Mouse (Mus musculus) limb, embryonic 13.5 days (tissue): ENCODE measurements around the gene Bad. TPM values are rescaled to one million over a fixed set of nuclear protein-coding genes. Genes with fewer than 3 reads are reported as not detected.

Experiments
- ATAC-seq: fragments of 200-750 bp; cut with Nextera tagmentation; 2 replicates; pipeline ENCODE4 v1.8.0; 2017; ENCODE audit warnings: low read depth, moderate number of reproducible peaks, moderate TSS enrichment; ENCODE audit not compliant: low FRiP score
- H3K27ac ChIP-seq: fragments of 300-500 bp; sonication (generic); 2 replicates; pipeline ENCODE4 v1.5.1; 2015; ENCODE audit warnings: inconsistent platforms, mild to moderate bottlenecking, moderate library complexity
- H3K27me3 ChIP-seq: fragments of 300-500 bp; sonication (generic); 2 replicates; pipeline ENCODE4 v1.6.1; 2015; ENCODE audit warnings: mild to moderate bottlenecking, inconsistent platforms
- H3K36me3 ChIP-seq: fragments of 300-500 bp; sonication (generic); 2 replicates; pipeline ENCODE4 v1.6.1; 2015; ENCODE audit warnings: inconsistent platforms, mild to moderate bottlenecking, moderate library complexity
- H3K4me1 ChIP-seq: fragments of 300-500 bp; sonication (generic); 2 replicates; pipeline ENCODE4 v1.6.1; 2015; ENCODE audit warnings: inconsistent platforms
- H3K4me2 ChIP-seq: fragments of 300-500 bp; sonication (generic); replicated peaks from 2 replicates; pipeline ENCODE4 v1.6.1; 2015; ENCODE audit warnings: inconsistent platforms, mild to moderate bottlenecking, moderate library complexity
- H3K4me3 ChIP-seq: fragments of 300-500 bp; sonication (generic); 2 replicates; pipeline ENCODE4 v1.5.1; 2015; ENCODE audit warnings: moderate library complexity, mild to moderate bottlenecking, inconsistent platforms
- H3K9ac ChIP-seq: fragments of 300-500 bp; sonication (generic); 2 replicates; pipeline ENCODE4 v1.6.1; 2015; ENCODE audit warnings: mild to moderate bottlenecking, inconsistent platforms
- H3K9me3 ChIP-seq: fragments of 300-500 bp; sonication (generic); 2 replicates; pipeline ENCODE4 v1.6.1; 2016; ENCODE audit warnings: inconsistent platforms
- WGBS: fragments of 180-500 bp; shearing (Covaris S2); methylation state at CpG from one replicate; pipeline ENCODE4 v1.1.7; 2015; 5-methylcytosine and 5-hydroxymethylcytosine counted together
- polyA plus RNA-seq: library from polyadenylated mRNA; unstranded; fragments of >200 nt; fragmentation: Nextera tagmentation; extraction: Ambion mirVana; gene quantifications from 2 replicates; pipeline ENCODE4 v1.2.1, GENCODE M21; 2015

Bad gene
- polyA plus RNA-seq, 1 experiment from 2014 or later = 73.4 TPM

- Histone ChIP-seq H3K36me3 (peaks cover 70% of the 10 kb centered on the region), H3K9ac (no peak overlapping the region), H3K4me3 (no peak overlapping the region), H3K4me2 (no peak overlapping the region), H3K4me1 (peaks cover 13% of the 10 kb centered on the region), H3K9me3 (no peaks in the 10 kb centered on the region), H3K27me3 (no peaks in the 10 kb centered on the region), H3K27ac (no peak overlapping the region)
- no peak for ATAC-seq
- 63% methylated on average over 7 of the region's 7 CpGs for WGBS
Observed at GRCm38 (mm10) chr19:6955424-6955823, 13.8 kb downstream of the Bad start.

GRCm38 (mm10) chr19:6956461-6956860 is 14.8 kb downstream of the Bad start:
- H3K4me2 ChIP-seq = no peak overlapping the region
- H3K9me3 ChIP-seq = no peaks in the 10 kb centered on the region
- 84% methylated on average over 10 of the region's 10 CpGs for WGBS
- no peak overlapping the region for H3K9ac ChIP-seq
- no peak overlapping the region for H3K27ac ChIP-seq
- H3K36me3 ChIP-seq = peaks cover 74% of the 10 kb centered on the region
- H3K4me3 ChIP-seq = no peak overlapping the region
- ATAC-seq = no peak
- peaks cover 13% of the 10 kb centered on the region for H3K4me1 ChIP-seq
- H3K27me3 ChIP-seq = no peaks in the 10 kb centered on the region

- Histone ChIP-seq H3K27me3 (no peaks in the 10 kb centered on the region), H3K4me1 (peaks cover 41% of the 10 kb centered on the region), H3K36me3 (peaks cover 32% of the 10 kb centered on the region), H3K9me3 (no peaks in the 10 kb centered on the region), H3K4me3 (peak overlapping the region; percentile 60), H3K4me2 (peak overlapping the region; percentile 77), H3K27ac (no peak overlapping the region), H3K9ac (peak overlapping the region; percentile 83)
- WGBS = 10% methylated on average over 15 of the region's 15 CpGs
- ATAC-seq = no peak
Observed at GRCm38 (mm10) chr19:6968491-6969271, 27.0 kb downstream of the Bad start.

- no peak overlapping the region for H3K27ac ChIP-seq
- H3K4me1 ChIP-seq = peaks cover 45% of the 10 kb centered on the region
- H3K27me3 ChIP-seq = no peaks in the 10 kb centered on the region
- peak overlapping the region; percentile 77 for H3K4me2 ChIP-seq
- ATAC-seq = peak; percentile 38
- no peaks in the 10 kb centered on the region for H3K9me3 ChIP-seq
- H3K9ac ChIP-seq = peak overlapping the region; percentile 83
- under 1% methylated on average over 20 of the region's 20 CpGs for WGBS
- H3K4me3 ChIP-seq = peak overlapping the region; percentile 60
- H3K36me3 ChIP-seq = peaks cover 26% of the 10 kb centered on the region
Observed at GRCm38 (mm10) chr19:6969291-6969664, 27.6 kb downstream of the Bad start.

GRCm38 (mm10) chr19:6969665-6970381 is 28.2 kb downstream of the Bad start:
- Histone ChIP-seq H3K27ac (no peak overlapping the region), H3K4me3 (peak overlapping the region; percentile 60), H3K36me3 (peaks cover 21% of the 10 kb centered on the region), H3K9me3 (no peaks in the 10 kb centered on the region), H3K4me1 (peaks cover 45% of the 10 kb centered on the region), H3K4me2 (peak overlapping the region; percentile 77), H3K9ac (peak overlapping the region; percentile 83), H3K27me3 (no peaks in the 10 kb centered on the region)
- under 1% methylated on average over 55 of the region's 55 CpGs for WGBS
- ATAC-seq = peak; percentile 41

GRCm38 (mm10) chr19:6970460-6971085 is 28.9 kb downstream of the Bad start:
- no peak overlapping the region; the same call in 1 of the 2 replicates for H3K27ac ChIP-seq
- peaks cover 13% of the 10 kb centered on the region for H3K36me3 ChIP-seq
- H3K27me3 ChIP-seq = no peaks in the 10 kb centered on the region
- H3K4me2 ChIP-seq = peak overlapping the region; percentile 77
- ATAC-seq = no peak
- peak overlapping the region; percentile 83; the same call in 1 of the 2 replicates for H3K9ac ChIP-seq
- H3K4me1 ChIP-seq = peaks cover 45% of the 10 kb centered on the region
- 27% methylated on average over 11 of the region's 11 CpGs for WGBS
- peak overlapping the region; percentile 60 for H3K4me3 ChIP-seq
- no peaks in the 10 kb centered on the region for H3K9me3 ChIP-seq

- H3K4me1 ChIP-seq = peaks cover 55% of the 10 kb centered on the region
- ATAC-seq = no peak
- no peak overlapping the region for H3K4me2 ChIP-seq
- peaks cover 2% of the 10 kb centered on the region for H3K36me3 ChIP-seq
- H3K27me3 ChIP-seq = no peaks in the 10 kb centered on the region
- H3K9me3 ChIP-seq = no peaks in the 10 kb centered on the region
- H3K27ac ChIP-seq = no peak overlapping the region; the same call in 1 of the 2 replicates
- peak overlapping the region; percentile 26; the same call in 1 of the 2 replicates for H3K9ac ChIP-seq
- H3K4me3 ChIP-seq = no peak overlapping the region
- 21% methylated on average over 6 of the region's 6 CpGs for WGBS
Observed at GRCm38 (mm10) chr19:6971644-6972043, 30.0 kb downstream of the Bad start.

- H3K27me3 ChIP-seq = no peaks in the 10 kb centered on the region
- no peak overlapping the region for H3K4me2 ChIP-seq
- H3K4me3 ChIP-seq = no peak overlapping the region
- 78% methylated on average over 13 of the region's 13 CpGs for WGBS
- H3K4me1 ChIP-seq = peaks cover 63% of the 10 kb centered on the region
- H3K36me3 ChIP-seq = peaks cover 3% of the 10 kb centered on the region
- no peak for ATAC-seq
- no peaks in the 10 kb centered on the region for H3K9me3 ChIP-seq
- H3K9ac ChIP-seq = 0 out of 2 replicates have a peak overlapping the region, but pooled peaks have one; percentile 26
- no peak overlapping the region for H3K27ac ChIP-seq
Observed at GRCm38 (mm10) chr19:6972247-6972917, 30.7 kb downstream of the Bad start.

GRCm38 (mm10) chr19:6973581-6974190 is 32.0 kb downstream of the Bad start:
- Histone ChIP-seq H3K36me3 (peaks cover 16% of the 10 kb centered on the region), H3K4me2 (peak overlapping the region; percentile 93), H3K4me3 (peak overlapping the region; percentile 76), H3K27me3 (no peaks in the 10 kb centered on the region), H3K4me1 (peaks cover 64% of the 10 kb centered on the region), H3K27ac (peak overlapping the region; percentile 3; the same call in 1 of the 2 replicates), H3K9ac (peak overlapping the region; percentile 35; the same call in 1 of the 2 replicates), H3K9me3 (no peaks in the 10 kb centered on the region)
- WGBS = 25% methylated on average over 12 of the region's 12 CpGs
- ATAC-seq = no peak

- no peaks in the 10 kb centered on the region for H3K9me3 ChIP-seq
- H3K4me1 ChIP-seq = peaks cover 66% of the 10 kb centered on the region
- WGBS = under 1% methylated on average over 62 of the region's 84 CpGs
- peak; percentile 74 for ATAC-seq
- H3K36me3 ChIP-seq = peaks cover 18% of the 10 kb centered on the region
- H3K9ac ChIP-seq = peak within 1 kb of the TSS; percentile 85
- H3K27ac ChIP-seq = peak within 1 kb of the TSS; percentile 87
- peak within 1 kb of the TSS; percentile 76 for H3K4me3 ChIP-seq
- H3K27me3 ChIP-seq = no peaks in the 10 kb centered on the region
- H3K4me2 ChIP-seq = peak within 1 kb of the TSS; percentile 93
Observed at GRCm38 (mm10) chr19:6974211-6975205, 32.8 kb downstream of the Bad start, which contains the start of gene Ppp1r14b. Gene Ppp1r14b, plus strand, starts transcription at chr19:6974968.
